Mouse (Mus musculus): Measurements from ENCODE around the gene Mphosph8.

The Mphosph8 gene

DNA sequence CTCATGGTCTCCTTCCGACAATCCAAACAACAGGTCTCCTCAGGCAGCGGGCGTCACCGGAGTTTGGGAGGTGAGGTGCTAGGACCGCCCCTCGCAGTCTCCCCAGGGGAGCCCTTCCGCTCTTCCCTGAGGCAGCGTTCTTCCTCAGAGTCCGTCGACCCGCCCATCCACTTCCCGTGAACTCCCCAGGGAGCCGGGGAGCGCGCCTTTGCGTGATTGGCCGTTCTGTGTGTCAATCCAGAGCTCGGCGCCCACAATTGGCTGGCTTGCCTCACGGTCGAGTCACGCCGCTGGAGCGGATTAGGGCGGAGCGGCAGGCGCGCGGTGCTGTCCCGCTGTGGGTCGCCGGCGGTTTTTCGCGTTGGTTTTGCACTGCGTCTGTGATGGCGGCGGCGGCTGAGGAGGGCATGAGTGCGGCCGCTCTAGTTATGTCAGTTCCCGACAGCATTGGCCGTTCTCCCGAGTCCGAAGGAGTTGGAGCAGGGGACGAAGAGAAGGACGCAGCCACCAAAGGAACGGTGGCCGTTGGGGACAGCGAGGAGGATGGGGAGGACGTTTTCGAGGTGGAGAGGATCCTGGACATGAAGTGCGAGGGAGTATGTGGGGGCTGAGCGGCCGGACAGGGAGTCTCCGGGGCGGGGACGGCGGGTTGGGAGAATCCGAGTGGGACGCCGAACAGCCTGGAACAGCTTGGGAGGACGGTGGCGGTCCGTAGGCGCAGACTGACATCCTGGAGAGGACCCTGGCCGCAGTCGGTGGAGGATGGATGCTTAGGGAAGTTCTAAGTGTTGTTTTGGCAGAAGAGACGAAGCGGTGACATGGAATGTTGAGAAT, at the start of gene Mphosph8:
Gene Mphosph8, plus strand, starts transcription at position 280 of the 834 bp plus-strand sequence.
- CTCF ChIA-PET: no interaction called here

DNA sequence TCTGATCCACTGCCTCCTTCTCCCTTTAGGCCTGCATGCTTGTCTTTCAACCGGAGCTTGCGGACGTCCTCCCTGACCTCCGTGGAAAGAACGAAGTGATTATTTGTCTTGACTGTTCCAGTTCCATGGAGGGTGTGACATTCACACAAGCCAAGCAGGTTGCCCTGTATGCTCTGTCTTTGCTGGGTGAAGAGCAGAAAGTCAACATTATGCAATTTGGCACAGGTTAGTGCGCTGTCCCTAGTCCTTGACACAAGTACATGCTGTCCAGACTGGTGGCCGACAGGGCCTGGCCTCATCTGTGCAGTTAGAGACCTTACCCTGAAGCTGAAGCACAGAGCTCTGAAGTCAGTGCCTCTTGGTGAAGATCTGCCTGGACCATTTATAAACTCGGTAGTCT, 47.6 kb upstream of the Mphosph8 start:
- CTCF ChIA-PET: no interaction called here

DNA sequence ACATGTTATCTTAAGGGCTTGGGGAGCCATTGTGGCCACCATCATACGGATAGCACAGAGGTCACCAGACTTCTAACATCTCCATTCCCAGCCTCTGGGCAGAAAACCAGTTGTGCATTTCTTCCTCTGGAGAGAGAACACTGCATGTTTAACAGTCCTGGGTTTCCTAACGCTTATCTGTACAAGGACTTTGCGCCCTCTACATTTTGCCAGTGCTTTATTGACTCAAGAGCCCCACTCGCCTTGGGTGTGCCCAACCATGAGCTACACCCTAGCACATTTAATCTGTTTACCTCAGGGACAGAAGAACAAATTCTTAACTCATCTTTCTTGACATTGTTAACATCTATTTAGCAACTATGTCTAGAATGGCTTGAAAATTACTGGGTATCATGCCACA, 41.8 kb upstream of the Mphosph8 start:
- CTCF ChIA-PET: no interaction called here

DNA sequence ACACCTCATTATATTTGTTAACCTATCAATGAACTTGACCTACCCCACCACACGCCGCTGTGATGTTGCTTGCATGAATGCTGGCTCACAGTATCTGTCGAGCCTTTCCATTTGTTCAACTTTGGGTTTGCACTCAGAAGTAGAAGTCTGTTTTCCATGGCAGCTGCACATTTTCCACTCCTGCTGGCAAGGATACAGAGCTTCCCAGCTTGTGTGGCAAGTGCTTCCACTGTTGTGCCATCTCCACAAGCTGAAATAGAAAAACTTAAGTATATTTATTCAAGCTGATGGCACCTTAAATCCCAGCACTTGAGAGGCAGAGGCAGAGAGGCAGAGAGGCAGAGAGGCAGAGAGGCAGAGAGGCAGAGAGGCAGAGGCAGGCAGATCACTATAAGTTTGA, 39.7 kb upstream of the Mphosph8 start:
- CTCF ChIA-PET: no interaction called here

DNA sequence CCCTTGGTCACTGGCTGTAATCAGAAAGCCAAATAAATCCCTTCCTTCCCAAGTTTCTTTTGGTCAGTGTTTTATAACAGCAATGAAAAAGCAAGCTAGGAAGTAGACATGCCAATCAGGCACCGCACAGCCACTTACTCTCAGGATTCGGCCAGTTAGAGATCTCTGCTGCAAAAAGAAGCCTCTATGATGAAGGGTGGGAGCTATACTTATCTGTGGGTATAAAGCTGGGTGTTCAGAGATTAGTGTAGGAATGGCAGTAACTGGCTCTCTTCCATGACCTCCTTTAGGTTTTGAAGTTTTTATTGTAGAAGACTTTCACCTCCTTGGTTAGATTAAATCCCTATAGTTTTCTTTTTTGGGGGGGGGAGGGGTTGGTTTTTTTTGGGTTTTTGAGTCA, 36.9 kb upstream of the Mphosph8 start:
- CTCF ChIA-PET: no interaction called here

DNA sequence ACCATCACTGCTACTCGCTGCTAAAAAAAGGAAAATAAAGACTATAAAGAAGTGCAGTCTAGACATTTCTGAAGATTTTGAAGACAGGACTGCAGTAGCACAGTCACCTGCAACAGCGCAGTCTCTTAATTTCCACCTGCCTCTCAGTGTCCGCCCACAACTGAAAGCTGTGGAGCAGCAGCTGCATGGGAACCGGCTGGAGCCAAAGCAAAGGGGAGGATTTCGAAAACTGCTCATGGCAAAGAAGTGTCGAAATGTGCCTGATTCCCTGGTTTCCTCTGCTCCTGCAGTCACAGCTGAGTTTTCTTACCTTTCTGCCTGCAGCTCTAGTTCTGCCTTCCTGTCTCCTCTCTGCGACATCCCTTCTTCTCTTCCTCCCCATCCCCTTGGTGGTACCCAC, 20.8 kb upstream of the Mphosph8 start:
- CTCF ChIA-PET: no interaction called here

DNA sequence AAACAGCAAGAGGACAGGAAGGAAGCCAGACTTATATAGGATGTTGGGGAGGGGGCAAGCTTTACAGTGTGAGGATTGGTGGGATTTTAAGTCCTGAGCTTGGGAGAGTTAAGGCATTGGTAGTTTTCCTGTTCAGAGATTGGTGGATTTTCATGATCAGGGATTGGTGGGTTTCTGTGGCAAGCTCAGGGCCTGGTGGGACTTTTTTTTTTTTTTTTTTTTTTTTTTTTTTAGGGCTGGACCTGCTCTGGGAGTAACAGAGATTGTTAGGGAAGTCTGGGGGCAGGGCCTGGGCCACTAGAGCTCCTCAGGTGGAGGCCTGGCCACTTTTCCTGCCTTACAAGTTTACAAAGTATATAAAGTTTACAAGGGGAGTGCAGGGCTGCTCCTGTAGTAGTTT, 18.6 kb upstream of the Mphosph8 start:
- CTCF ChIA-PET: interaction anchor here (0.6 kb wide), 1 partner anchor 1305 kb away, joined by 6 read pairs; no protein-coding TSS in a partner anchor

DNA sequence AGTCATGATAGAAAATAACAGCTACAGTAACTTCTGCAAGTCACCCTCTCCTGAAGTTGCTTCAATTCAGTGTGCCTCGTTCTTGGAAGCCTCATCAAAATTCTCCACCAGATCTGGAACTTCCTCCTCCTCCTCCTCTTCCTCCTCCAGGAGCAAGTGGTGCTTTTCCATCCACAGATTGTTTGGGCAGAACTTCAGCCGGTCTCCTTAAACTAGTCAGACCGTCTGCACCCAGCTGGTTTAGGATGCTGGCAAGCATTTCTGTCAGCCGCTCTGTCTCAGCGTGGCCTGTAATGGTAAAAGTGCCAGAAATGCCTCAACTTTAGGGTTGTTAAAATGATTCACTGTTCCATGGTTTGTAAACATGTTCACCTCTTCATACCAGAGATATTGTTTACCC, 2.4 kb upstream of the Mphosph8 start:
- CTCF ChIA-PET: no interaction called here

DNA sequence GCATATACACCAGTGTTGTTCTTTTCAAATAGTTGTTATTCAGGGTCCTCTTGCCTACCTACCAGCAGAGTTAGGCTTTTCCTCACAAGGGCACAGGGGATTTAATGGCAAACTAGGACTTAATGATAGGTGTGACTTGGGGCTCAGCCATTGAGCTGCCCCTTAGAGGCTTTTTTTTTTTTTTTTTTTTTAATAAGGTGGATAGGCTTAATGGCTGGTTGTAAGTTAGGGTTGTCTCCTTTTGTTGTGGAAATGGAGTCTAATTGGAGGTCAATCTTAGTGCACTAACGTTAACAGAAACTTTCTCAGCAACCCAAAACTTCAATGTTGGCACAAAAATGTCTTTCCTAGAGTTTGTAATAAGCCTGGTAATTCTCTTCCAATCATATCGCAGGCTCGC, 1.1 kb upstream of the Mphosph8 start:
- CTCF ChIA-PET: no interaction called here

DNA sequence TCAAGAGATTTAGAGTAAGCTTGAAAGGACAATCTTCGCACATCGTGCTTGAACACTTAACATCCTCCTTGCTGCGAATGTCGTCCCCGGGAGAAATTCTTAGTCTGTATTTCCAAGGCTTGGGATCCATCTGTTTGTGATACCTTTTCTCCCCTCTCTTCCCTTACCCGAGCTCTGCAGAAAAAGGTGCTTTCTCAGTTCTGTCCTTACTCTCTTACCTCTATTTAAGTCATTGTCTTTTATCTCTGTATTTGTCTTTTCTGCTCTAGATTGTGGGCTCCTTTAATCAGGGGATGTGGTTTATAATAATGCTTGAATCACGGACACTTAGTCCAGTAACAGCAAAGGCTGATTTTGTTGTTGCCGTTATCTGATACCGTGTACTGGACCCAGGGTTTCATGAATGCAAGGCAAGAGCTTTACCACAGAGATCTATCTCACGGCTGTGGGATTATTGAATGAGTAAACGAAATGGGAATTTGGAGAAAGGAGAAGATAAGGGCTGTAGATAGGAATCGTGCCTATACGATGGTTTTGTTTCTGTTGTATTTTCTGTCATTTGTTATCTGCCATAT, 1.1 kb downstream of the Mphosph8 start:
- CTCF ChIA-PET: no interaction called here

DNA sequence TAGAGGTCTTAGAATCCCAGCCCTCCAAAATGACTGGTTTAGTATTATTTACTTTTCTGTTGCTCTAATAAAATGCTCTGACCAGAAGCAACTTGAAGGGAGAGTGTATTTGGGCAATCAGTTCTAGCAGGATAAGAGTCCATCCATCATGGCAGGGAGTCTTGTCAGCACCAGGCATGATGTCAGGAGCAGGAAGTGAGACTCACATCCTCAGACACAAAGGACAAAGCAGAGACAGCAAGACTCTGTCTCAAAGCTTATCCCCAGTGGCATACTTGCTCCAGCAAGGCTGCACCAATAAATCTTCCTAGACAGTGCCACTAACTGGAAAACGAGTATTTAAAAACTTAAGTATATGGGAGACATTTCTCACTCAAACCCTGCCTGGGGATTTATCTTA, 17.4 kb downstream of the Mphosph8 start:
- CTCF ChIA-PET: no interaction called here

DNA sequence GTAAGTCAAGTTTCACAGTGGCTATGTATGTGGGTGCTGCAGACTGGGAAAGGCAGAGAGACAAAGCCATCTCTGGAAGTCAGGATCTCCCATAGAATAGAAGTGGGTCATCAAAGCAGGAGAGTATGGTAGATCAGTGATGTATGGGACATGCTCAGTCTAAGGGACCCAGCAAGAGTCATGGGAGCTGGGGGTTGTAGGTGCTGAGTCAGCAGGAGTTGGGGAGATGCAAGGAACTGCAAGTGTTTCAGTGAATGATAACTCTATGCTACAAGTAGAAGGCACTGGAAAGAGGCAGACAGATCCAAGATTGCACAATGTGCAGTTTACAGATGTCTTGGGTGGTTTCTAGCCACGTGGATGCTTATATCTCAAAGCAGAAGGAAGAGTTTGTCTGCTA, 21.1 kb downstream of the Mphosph8 start:
- CTCF ChIA-PET: no interaction called here

DNA sequence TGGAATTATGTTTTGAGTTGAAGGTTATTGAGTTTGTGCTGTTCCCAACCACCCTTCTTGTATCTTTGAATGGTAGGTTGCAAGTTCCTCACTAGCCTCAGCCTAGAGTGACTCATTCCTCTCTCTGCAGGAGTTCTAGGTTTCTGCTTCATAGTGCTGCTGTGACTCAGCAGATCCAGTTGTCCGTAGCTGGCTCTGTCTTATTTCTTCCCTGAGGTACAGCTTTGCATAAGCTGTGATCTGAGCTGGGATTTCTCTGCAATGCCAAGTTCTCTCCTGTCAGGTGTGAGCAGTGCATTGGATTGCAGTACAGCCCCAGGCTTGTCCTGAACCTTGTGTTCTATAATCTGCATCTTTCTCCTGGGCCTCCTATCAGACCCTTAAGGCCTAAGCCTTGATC, 21.7 kb downstream of the Mphosph8 start:
- CTCF ChIA-PET: no interaction called here

DNA sequence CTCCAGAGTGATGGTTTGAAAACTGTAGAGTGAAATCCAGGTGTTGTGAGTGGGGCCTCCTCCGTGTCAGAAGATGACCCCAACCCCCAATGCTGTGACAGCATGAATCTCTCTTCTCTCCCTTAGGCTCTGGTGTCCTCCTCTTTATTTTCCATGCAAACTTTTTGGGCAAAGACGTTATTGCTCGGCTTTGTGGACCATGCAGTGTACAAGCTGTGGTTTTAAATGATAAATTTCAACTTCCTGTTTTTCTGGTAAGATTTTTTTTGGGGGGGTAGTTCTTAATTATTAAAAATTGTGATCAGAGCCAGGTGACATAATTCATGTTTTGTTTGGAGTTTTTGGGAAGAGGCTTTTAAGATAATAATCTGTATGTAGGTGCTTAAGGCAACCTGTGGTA, 27.4 kb downstream of the Mphosph8 start:
- CTCF ChIA-PET: no interaction called here

DNA sequence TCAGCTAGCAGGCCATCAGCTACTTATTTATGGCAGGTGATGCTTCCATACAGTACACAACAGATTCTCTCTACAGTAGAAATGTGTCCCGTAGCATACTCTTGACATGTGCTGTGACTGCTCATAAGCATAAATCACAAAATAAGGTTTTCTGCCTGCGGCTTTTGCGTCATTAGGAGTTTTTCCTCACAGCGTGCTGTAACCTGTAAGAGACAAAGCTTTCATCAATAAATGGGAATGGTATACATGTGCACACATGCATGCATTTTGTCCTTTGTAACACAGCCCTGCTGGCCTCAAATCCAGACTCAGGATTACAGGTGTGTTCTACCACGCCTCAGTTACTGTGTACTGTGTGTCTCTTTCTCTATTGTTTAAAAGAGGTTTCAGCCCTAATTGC, 29.8 kb downstream of the Mphosph8 start:
- CTCF ChIA-PET: no interaction called here

DNA sequence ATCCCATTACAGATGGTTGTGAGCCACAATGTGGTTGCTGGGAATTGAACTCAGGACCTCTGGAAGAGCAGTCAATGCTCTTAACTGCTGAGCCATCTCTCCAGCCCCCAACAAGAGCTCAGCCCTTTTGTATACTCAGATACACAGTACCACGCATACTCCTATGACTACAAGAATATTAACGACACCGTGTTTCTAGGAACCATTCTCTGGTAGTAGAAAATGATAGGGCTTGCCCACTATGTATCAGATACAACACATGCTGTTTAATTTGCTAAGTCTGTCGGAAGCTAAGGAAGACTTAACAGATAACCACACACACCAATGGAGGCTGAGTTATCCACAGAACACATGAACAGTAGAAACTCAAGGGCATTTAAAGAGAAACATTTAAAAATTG, 34.6 kb downstream of the Mphosph8 start:
- CTCF ChIA-PET: no interaction called here

DNA sequence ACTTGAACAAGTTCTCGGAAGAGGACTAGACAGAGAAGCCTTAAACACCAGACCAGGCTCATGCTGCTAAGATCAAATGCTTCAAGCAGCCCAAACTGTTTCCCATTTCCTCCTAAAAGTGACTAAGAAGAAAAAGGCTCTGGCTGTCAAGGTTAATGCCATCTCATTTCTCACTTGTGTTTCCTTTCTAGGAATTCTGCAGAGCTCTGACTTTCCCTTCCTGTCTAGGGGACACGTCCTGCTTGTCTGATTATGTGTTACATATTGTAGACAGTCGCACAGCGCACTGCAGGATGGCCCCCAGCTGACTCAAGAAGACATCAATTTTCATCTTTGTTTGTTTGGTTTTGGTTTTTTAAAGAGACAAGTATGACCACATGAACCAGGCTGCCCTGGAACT, 37.6 kb downstream of the Mphosph8 start:
- CTCF ChIA-PET: interaction anchor here (1.0 kb wide), 1 partner anchor 10 kb away, joined by 3 read pairs; no protein-coding TSS in a partner anchor

DNA sequence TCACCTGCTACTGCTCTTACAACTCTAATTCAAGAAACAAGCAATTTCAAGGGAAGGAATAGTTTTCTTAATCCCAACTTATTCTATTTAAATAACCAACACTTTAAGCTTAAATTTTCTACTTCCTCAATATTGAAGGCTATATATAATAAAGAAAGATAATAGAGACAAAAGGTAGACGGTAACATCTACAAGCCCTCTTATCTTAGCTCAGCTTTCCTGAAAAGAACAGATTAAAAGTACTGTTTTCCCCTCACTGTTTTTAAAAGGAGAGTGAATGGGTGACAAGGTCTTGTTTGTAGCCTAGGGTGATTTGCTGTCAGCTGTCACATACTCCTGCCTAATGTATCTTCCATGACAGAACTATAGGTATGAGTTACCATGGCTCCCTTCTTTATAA, 58.4 kb downstream of the Mphosph8 start:
- CTCF ChIA-PET: interaction anchor here (0.6 kb wide), 1 partner anchor 9 kb away, joined by 8 read pairs; no protein-coding TSS in a partner anchor

DNA sequence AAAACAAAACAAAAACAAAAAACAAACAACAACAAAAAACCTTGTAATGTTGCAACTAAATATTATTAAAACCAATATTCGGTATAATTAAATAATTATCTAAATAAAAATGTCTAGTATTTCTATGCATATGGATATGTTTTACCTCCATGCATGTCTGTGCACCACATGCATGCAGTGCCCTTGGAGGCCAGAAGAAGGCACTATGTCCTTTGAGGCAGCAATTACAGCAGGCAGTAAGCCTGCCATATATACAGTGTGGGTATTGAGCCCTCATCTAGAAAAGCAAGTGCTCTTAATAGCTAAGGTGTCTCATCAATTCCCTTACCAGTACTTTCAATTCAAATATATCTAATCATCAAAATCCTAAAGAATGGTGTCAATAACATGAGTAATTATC, 72.1 kb downstream of the Mphosph8 start:
- CTCF ChIA-PET: no interaction called here
